Mouse (Mus musculus) layer of hippocampus, adult 18-20 months (tissue): ENCODE results near the gene Frmd7. TPM values are rescaled to one million over a fixed set of nuclear protein-coding genes. Genes with fewer than 3 reads are reported as not detected.

ENCODE experiments used
- DNase-seq, 2 experiments: peaks; one replicate each; pipeline ENCODE4 v3.0.0; 2022; ENCODE audit warnings: low spot score in 2 of 2
- long read RNA-seq: library from polyadenylated mRNA; stranded (forward); transcript quantifications from one replicate; pipeline ENCODE4 v2.0.0, GENCODE M21; 2021
- total RNA-seq, 2 experiments: library from RNA; stranded (reverse); gene quantifications; 2 replicates each; pipeline ENCODE4 v1.2.3; 2021

Gene Frmd7
- 1 to 10 TPM; 3.5 to 3.7 TPM for total RNA-seq
- long read RNA-seq, partial matches to known transcripts = 0 of 5 reads
- long read RNA-seq, other reads (novel, unspliced or antisense) = 5 of 5 reads

DNA sequence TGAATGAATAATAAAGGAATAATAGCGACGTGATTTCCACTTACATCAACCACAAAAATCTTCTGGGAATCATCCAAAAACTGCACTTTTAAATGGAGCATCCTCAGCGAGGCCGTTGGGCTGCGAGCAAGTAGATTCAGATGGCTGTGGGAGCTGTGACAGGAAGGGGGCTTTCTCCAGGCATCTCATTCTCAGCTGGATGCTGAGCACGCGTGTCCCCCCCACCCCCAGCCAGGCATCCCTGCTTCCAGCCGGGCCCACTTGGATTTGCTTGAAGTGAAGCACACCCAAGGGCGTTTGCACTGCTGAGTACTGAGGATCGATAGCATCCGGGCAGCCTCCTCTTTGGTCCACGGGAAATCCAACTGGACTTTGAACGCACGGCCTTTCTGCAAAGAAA lies at the start of gene Frmd7:
TSS of gene Frmd7 (minus strand) at position 101 of the 400 bp plus-strand sequence.
- peak in 1 of 2 experiments; percentile 1 for DNase-seq

DNA sequence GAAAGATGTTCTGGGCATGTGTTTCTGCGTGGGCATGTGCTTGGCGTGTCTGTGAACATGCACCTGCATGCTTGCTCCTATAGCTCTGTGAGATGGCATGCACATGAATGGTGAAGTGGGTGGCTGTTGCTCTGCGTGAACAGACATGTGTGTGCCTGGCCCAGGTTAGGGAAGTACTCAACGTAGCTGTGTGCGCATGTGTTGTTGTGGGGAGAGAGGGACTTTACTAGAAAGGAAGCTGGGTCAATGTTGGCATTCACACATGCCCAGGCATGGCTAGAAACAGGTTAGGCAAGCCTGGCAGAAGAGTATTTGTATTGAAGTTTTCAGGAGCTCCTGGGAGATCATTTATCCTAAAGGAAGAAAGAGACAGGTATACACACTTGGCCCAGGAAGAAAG lies 48.8 kb upstream of the Frmd7 start:
- DNase-seq = no peak

DNA sequence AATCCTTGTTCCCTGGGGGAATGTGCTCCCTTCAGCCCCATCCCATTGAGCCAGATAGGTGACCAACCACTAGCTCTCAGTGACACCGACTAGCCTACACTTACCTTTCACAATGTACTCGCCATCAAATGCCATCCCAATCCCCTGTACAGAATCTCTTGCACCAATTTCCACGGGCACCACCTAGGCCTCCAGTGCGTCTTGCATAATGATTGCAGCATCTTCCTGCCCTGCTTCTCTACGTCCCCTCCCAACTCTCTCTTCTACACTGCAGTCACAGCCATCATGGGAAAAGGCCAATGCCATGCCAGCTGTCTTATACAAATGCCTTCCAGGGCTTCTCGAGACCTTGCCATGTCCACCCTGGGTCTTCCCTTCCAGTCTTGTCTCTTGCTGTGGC lies 47.4 kb upstream of the Frmd7 start:
- DNase-seq = no peak

DNA sequence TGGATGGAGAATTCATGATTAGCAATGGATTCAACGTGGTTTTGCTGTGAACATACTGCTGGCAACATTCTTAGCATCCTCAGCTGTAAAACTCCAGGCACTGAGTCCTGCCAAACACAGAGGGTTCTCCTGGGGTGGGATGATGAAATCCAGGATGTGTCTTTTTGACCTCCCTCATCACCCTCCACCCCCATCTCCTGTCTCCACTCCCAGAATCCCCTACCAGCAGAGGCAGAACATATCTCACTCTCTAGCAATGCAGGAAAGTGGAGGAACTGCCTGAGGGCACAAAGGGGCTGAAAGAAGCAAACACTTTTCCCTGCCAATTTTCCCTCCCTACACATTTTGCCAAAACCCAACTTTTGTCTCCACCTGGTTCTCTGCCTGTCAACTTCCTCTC lies 46.1 kb upstream of the Frmd7 start:
- no peak for DNase-seq

DNA sequence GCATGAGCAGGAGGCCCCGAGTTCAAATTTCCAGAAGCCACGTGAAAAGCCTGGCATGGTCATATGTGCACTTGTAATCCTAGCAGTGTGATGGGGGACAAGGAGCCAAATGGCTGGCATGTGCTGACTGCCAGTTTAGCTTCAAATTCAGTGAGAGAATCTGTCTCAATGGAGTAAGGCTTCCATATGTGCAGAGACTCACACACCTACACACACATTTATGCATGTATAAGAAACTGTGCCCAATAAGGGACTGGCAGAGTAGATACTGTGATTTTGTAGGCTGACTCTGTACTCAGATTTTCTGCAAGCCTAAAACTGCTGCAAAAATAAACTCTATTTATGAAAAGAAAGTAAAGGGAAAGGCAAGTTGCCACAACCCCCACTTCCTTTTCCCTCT lies 35.9 kb upstream of the Frmd7 start:
- DNase-seq = peak; percentile 5 to 34

DNA sequence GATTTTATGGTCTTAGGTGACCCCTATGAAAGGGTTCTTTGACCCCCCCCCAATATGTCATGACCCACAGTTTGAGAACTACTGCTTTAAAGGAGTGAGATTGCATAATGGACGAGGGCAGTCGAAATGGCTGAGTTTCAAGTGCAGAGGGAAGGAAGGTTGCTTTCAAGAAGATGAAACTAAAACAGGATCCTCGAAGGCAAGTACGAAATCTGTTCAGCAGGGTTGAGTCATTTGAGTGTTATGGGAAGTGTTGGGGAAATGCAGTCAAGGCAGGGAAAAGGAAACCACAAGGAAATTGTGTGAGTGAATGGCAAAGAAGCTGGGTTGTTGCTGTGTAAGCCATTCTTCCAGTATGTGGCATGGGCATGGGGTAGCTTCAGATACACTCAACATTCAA lies 29.6 kb upstream of the Frmd7 start:
- no peak for DNase-seq

DNA sequence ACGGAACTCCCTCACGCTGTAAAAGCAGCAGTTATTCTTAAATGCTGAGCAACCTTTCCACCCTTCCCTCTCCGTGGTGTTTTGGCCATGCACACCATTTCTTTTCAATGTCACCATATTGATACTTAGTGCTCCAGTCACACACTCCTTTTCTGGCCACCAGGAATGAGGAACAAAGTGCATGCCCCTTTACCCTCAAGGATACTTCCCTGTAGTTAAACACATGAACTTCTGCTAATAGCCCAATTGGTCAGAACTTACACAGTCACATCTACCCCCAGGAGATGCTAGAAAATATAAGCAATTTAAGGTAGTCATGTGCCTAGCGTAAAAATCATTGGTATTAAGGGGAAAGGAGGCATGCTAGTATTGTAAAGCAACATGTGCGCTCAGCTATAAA lies 27.4 kb upstream of the Frmd7 start:
- DNase-seq = no peak

DNA sequence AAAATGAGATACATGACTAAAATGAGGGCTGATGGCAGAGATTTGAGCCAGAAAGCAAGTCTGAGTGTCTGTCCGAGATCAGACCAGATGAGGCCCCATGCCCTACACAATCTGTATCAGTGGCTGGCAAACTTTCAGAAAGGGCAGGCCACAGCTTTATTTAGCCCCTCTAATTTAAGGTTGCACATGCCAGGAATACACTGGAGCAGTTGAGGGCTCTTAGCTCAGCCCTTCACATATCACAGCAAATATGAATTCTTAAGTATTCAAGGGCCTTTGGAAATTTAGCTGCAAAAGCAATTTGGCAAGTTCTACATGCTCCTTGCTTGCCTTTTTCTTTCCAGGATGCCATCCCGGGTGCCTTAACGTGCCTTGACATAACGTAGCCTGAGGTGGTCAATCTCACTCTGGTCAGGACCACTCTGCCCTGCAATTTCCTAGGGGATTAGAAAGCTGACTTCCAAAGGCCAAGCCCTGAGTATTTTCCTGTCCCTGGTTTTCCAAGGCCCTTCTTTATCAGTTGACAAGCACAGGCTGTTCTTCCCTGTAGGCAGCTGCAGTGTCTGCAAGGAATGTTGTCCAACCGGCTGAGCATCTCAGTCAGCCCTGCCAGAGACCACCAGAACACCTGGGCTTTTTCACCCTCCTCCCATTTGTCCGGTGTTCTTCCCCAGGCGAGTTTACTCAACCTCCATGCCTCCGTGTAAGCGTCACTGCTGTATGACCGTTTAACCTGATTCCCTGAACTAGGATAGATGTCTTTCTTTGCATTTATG lies 25.8 kb upstream of the Frmd7 start:
- DNase-seq = no peak

DNA sequence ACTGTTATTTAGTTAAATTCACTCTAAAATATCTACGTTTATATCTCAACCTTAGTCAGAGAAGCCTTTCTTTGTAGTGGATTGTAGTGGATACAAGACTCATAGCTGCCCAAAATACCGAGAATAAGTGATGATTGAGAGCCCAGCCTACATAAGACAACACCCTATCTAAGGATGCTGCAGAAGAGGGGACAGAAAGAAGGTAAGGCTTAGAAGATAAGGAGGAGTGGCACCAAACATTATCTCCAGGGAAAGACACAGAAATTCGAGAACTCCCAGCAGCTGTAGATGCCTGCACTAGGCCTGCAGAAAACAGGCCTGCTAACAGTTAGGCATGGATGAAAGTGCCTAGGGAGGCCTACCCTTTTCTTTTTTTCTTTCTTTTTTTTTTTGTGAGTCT lies 22.6 kb upstream of the Frmd7 start:
- no peak for DNase-seq

DNA sequence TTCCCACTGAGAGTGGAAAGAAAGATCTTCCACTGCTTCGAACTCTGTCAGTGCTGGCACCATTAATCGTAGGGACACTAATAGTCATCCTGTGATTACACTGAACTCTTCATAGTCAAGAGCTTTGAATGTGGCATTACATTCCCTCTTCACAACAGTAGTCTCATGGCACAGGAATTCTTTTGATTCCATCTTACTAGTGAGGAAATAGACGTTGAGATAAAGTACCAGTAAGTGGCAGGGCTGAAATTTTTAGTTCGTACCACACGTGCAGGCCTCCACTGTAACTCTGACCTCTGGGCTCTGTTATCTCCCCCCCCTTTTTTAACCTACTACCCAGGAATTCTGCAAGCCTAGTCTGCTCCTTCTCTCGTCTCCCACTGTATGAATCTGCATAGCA lies 20.4 kb upstream of the Frmd7 start:
- no peak for DNase-seq

DNA sequence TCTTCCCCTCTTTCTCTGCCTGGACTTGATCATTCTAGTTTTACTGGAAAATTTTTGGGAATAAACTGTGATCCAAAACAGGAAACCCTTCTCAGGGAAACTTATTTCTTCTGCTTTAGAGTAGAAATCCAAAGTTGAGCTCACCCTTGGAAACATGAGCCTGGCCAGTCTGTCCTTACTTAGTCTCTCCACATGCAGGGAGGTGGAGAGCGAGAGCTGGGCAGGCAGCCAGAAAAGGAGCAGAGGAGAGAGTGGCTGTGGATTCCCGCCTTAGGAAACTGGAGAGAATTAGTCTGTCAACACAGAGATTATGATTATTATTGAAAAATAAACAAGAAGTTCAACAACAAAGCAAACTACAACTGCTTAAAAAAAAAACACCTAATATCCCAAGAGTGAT lies 6.1 kb upstream of the Frmd7 start:
- no peak for DNase-seq

DNA sequence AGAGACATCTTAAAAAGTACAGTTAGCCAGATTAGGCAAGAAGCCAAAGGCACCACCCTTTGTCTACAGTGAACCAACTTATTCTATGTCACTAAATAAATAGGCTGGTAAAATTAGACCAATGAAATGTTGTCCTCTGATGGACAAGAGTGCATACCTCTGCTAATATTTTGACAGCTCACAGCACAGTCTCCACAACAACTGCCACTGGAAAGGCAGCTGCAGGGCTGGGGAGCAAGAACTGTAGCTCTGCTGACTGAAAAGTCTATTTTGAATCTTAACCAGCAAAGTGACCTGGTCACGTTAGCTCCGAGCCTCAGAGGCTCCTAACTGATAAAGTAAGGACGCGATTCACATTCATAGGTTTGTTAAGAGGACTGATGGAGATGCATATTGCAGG lies 5.6 kb upstream of the Frmd7 start:
- no peak for DNase-seq

DNA sequence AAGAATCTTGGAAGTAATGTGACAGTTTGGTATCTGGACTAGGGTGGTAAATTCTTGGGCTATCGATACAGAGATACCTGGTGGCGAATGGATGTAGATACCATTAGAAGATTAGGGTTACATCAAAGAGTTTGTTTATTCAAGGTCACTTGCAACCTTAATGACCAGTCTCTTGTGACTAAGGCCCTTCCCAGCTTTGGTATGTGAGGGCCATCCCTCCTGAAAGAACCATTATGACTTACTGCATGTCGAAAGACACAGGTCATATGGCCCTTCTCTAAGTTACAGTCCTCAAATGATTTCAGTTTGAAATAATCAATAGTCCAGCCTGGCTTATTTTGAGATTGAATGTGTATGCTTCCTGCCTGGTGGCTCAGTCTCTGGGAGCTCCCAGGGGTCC lies 5.4 kb downstream of the Frmd7 start:
- DNase-seq = no peak

DNA sequence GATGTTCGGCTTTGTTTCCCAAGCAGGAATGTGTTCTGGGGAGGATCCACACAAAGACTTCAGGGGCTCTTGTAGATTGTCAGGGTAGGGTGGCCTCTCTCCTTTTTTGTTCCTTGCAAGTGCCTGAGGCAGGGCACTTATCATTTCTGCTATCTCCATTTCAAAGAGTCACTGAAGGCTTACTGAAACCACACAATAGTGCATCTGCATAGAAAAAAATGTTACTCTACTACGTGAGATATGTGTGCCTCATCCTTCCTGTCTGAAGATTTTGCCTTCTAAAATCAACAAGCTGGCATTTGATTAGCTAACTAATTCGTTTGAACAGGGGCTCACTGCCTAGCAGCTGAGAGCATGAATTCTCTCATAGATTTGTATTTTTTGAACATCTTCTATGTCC lies 12.2 kb downstream of the Frmd7 start:
- DNase-seq = no peak

DNA sequence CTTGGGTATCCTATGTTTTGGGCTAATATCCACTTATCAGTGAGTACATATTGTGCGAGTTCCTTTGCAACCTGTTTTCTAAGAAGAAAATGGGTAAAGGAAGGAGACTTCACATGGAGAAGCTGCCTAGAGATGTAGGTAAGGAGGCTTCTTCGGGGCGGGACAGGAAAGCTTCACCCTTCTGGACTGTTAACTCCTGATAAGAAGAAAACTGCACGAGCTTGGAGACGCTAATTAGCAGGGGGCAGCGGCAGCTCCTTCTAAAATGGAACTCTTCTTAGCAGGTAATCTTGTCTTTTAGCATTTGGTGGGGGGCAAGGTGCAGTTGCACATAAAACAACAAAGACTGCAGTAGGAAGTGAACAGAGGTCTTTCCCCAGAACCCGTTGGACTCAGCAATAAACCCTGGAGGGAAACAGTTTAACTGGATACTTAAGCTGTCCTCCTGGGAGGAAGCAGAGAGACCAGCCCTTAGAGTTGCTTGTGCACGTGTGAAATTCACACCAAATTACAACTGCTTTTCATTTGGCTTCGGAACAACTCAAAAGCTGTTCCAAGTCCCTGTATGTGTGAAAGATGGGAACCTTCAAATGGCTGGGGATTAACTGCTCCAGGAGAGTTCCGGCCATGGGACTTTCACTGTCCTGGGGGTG lies 15.5 kb downstream of the Frmd7 start:
- no peak for DNase-seq

DNA sequence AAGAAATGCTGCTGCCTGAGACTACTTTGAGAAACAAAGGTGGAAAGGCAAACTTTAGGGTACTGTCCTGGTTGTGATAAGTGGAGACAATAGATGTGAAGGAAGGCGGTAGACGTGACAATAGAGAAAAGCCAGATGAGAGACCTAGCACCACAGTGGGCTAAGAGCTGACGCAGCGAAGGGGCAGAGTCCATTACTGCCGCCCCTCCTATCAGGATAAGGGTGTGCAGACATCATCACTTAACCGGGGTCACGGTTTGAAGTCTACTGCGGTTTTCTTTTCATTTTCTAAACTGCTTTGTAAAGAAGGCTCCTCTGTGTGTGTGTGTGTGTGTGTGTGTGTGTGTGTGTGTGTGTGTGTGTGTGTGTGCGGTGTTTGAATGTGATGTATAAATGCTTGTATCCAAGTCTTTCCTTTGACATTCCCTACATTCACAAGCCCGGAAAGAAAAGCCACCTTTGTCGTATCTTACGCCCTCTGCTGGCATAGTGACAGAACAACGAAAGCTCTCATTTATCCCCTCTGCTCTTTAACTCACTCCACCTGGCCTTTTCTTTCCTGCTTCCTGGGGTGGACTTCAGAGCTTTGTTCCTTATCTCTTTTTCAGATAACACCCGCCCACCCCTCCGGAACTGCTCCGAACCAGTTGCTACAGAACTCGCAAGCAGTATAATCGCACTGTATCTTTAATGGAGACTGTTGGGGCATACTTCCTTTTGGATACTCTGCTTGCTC lies 17.7 kb downstream of the Frmd7 start:
- peak in 1 of 2 experiments; percentile 30 for DNase-seq

DNA sequence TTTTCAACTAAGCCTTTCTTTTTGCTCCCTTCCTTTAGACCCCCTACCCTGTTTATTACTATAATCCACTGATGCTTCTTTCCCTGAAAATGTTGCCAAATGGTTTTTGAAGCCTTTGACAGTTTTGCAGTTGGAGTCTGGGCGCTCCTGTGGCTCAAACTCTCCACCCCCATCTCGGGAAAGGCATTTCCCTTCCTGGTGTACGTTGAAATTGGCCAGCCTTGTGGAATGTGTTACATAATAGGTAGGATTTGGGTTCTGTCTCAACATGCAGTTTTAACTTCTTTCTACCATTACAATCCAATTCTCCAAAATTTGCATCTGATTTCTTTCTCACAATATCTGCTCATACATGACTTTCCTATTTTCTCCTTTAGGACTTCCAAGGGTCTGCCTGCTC lies 23.8 kb downstream of the Frmd7 start:
- no peak for DNase-seq

DNA sequence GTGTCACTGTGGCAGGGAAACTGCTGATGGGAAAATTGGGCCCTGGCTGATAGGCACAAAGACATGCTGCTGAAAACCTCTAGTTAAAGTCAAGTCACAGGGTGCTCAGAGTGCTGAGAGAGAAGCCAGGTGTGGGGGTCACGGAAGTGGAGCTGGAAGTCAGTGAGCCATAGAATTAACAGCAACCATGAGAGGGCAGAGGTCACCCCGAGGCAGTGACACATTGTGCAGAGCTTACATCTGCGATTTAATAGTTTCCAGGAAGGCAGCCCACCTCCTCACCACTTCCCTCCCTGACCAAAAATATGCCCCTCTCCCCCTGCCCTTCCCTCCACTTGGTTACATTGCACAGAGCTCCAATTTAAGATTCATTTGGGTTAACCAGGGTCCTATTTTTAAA lies 25.1 kb downstream of the Frmd7 start:
- no peak for DNase-seq

DNA sequence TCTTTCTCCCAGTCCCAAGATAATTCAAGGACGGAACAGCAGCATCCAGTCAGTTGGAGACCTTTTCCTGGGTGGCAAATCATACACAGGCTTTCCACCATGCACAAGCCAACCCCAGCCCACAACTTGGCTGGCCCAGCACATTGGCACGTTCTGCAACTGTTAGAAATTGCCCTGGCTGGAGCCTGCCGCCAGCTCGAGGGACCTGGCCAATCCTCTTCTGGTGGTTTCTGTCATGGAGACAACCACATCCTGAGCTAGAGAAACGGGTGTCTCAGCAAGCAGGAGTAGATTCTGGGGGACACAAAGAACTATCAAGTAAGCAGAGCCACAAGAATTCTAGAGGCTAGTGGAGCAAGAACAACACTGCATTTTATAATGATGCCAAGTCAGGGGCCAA lies 32.6 kb downstream of the Frmd7 start:
- DNase-seq = no peak

DNA sequence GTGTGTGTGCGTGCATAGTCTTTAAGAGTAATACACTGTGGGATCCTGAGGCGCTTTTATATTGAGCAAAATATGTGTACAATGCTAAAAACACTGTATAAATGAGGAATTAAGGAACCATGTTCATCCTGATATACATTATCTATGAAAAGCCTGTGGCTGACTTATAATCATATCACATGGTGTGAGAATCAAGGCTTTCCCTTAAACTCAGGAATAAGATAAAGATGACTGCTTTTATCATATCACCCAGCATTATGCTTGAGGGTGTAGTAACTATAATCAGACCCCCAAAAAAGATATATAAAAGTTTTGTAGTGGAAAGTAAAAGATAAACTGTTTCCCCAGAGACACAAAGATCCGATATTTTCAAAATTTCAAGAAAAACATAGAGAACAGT lies 39.0 kb downstream of the Frmd7 start:
- no peak for DNase-seq

DNA sequence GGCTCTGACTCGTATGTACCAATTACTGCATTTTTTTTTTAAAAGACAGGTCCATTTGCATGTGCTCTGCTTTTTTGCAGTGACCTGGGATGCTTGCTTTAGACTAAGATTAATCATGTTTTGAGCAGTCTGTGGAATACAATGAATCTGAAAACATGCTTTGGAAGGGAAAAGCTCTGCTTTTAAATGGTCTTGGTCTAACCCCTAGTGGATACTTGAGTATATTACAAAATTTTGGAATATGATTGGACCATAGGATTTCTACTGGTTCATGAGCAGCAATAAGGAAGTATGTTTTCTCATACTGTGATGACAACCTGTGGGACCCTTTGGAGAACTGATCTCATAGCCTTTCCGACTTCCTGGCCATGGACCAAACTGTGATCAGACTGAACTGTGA lies 54.5 kb downstream of the Frmd7 start:
- DNase-seq = no peak
